Mouse (Mus musculus) ES-E14 (cell line): Measurements from ENCODE around the gene Isy1. TPM values are rescaled to one million over a fixed set of nuclear protein-coding genes. Genes with fewer than 3 reads are reported as not detected.

ENCODE experiments used
- DNase-seq: peaks from one replicate; pipeline ENCODE4 v3.0.0-alpha.2; 2013; ENCODE audit warnings: low read depth, low spot score
- H3K27ac ChIP-seq: 2 replicates; pipeline ENCODE4 v1.5.1; 2012; ENCODE audit warnings: low read depth, mild to moderate bottlenecking, low read length, moderate library complexity, mixed read lengths; ENCODE audit not compliant: poor library complexity, insufficient read depth, severe bottlenecking
- H3K36me3 ChIP-seq: 2 replicates; pipeline ENCODE4 v1.6.1; 2012; ENCODE audit warnings: mild to moderate bottlenecking, low read length, moderate library complexity, mixed read lengths; ENCODE audit not compliant: control insufficient read depth, poor library complexity, insufficient read depth, severe bottlenecking
- H3K4me1 ChIP-seq, 2 experiments: fragments of 150-350 bp in 1 of 2; sonication (generic) in 1 of 2; 2 replicates each; pipeline ENCODE4 v1.6.1; 2012; ENCODE audit warnings: low read length in 2 of 2, mild to moderate bottlenecking in 1 of 2, mixed read lengths in 1 of 2; ENCODE audit not compliant: control insufficient read depth in 2 of 2, insufficient read depth in 2 of 2, poor library complexity in 1 of 2
- H3K4me3 ChIP-seq, 2 experiments: fragments of 150-350 bp in 1 of 2; sonication (generic) in 1 of 2; 2 replicates each; pipeline ENCODE4 v1.5.1; 2012; ENCODE audit warnings: low read length in 2 of 2, low read depth in 1 of 2, mild to moderate bottlenecking in 1 of 2, mixed read lengths in 1 of 2; ENCODE audit not compliant: insufficient read depth in 1 of 2, poor library complexity in 1 of 2, severe bottlenecking in 1 of 2
- H3K9ac ChIP-seq: 2 replicates; pipeline ENCODE4 v1.6.1; 2012; ENCODE audit warnings: low read depth, mild to moderate bottlenecking, low read length, mixed read lengths; ENCODE audit not compliant: poor library complexity, insufficient read depth, severe bottlenecking
- H3K9me3 ChIP-seq: fragments of 150-350 bp; sonication (generic); 2 replicates; pipeline ENCODE4 v1.6.1; 2012; ENCODE audit warnings: low read depth, mild to moderate bottlenecking, low read length; ENCODE audit not compliant: control insufficient read depth, insufficient read depth
- CHD2 ChIP-seq: IDR thresholded peaks from 2 replicates; pipeline ENCODE4 v1.6.1; 2014; ENCODE audit warnings: mild to moderate bottlenecking, low read depth, low read length, inconsistent platforms
- HCFC1 ChIP-seq: IDR thresholded peaks from 2 replicates; pipeline ENCODE4 v1.6.1; 2012; ENCODE audit warnings: low read length, inconsistent platforms, borderline replicate concordance; ENCODE audit not compliant: insufficient read depth
- MAFK ChIP-seq: IDR thresholded peaks from 2 replicates; pipeline ENCODE4 v1.6.1; 2014; ENCODE audit warnings: mild to moderate bottlenecking, low read depth, low read length, inconsistent platforms; ENCODE audit not compliant: insufficient read depth
- ZC3H11A ChIP-seq: IDR thresholded peaks from 2 replicates; pipeline ENCODE4 v1.6.1; 2012; ENCODE audit warnings: low read depth, mild to moderate bottlenecking, inconsistent platforms, low read length, borderline replicate concordance
- ZNF384 ChIP-seq: IDR thresholded peaks from 2 replicates; pipeline ENCODE4 v1.6.1; 2012; ENCODE audit warnings: low read depth, low read length, inconsistent platforms
- in situ Hi-C, 2 experiments: fragments of 600-800 bp; cut with MboI; formaldehyde crosslinking; loops; one replicate each; pipeline ENCODE4 v1.15.1; 2025; ENCODE audit warnings: low sequenced_read_pairs in 2 of 2, inconsistent platforms in 1 of 2; ENCODE audit not compliant: unreplicated experiment in 2 of 2
- total RNA-seq: library from RNA; depleted of rRNA; stranded (reverse); fragments of 300-350 nt; gene quantifications from 2 replicates; pipeline ENCODE4 v1.2.3, GENCODE M21; 2012

Isy1 gene
- total RNA-seq, 1 experiment = 48.8 TPM

DNA sequence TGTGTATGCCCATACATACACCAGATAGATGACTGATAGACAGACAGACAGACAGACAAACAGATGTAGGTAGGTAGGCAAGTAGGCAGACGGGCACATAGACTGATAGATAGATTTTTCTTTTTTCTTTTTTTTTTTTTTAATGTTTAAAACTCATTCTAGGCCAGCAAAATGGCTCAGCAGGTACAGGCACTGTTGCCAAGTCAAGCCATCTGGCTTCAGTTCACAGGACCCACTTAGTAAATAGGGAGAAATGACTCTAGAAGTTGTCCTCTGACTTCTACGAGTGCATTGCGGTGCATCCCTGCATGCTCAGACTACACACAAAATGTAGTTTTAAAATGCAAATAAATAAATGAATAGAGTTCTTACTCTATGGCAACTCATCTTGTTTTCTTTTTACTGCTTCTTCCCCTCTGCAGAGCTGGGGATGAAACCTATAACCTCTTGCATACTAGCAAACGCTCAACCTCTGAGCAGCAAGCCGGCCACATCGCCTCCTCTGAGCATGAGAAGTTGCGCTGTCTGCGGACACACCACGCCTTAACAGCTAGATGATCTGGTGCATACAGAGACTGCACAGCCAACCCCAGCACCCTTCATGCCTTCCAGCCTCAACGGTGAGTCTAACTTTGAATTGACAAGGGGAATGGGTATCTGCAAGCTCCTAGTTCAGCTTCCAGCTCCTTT, 44.6 kb downstream of the Isy1 start:
- H3K4me3 ChIP-seq = no peak overlapping the region
- in situ Hi-C loops = no loop called here
- H3K9ac ChIP-seq = no peak overlapping the region
- H3K9me3 ChIP-seq = no peaks in the 10 kb centered on the region
- no peak for DNase-seq
- peaks cover 9 to 30% of the 10 kb centered on the region in 2 experiments for H3K4me1 ChIP-seq
- no peaks in the 10 kb centered on the region; the same call in 1 of the 2 replicates for H3K36me3 ChIP-seq
- TF ChIP-seq HCFC1 (no peak), MAFK (no peak), ZNF384 (no peak), ZC3H11A (no peak), CHD2 (no peak)
- H3K27ac ChIP-seq = no peak overlapping the region

DNA sequence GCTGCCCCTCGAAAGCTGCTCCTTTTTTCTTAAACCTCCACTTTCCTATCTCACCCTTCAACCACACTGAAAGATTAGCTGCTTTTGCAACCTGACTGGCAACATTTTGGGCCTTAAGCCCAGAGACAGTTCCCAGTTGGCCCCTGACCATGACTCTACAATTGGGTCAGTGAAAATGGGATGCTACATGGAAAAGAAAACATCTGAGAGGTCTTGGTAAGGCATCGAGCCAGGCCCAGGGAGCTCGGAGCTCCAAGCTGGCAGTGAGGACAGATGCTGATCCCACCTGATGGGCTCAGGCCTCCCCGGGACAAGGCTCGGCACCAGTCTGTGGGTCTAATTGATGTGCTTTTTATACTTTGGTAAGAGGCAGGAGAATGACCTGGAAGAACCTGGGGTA, 46.8 kb downstream of the Isy1 start:
- H3K4me1 ChIP-seq = peaks cover 9 to 26% of the 10 kb centered on the region in 2 experiments
- no peak overlapping the region for H3K9ac ChIP-seq
- in situ Hi-C loops = no loop called here
- H3K27ac ChIP-seq = no peak overlapping the region
- DNase-seq = no peak
- no peak overlapping the region for H3K4me3 ChIP-seq
- H3K36me3 ChIP-seq = no peaks in the 10 kb centered on the region; the same call in 1 of the 2 replicates
- no peaks in the 10 kb centered on the region for H3K9me3 ChIP-seq
- TF ChIP-seq ZNF384 (no peak), ZC3H11A (no peak), HCFC1 (no peak), CHD2 (no peak), MAFK (no peak)

DNA sequence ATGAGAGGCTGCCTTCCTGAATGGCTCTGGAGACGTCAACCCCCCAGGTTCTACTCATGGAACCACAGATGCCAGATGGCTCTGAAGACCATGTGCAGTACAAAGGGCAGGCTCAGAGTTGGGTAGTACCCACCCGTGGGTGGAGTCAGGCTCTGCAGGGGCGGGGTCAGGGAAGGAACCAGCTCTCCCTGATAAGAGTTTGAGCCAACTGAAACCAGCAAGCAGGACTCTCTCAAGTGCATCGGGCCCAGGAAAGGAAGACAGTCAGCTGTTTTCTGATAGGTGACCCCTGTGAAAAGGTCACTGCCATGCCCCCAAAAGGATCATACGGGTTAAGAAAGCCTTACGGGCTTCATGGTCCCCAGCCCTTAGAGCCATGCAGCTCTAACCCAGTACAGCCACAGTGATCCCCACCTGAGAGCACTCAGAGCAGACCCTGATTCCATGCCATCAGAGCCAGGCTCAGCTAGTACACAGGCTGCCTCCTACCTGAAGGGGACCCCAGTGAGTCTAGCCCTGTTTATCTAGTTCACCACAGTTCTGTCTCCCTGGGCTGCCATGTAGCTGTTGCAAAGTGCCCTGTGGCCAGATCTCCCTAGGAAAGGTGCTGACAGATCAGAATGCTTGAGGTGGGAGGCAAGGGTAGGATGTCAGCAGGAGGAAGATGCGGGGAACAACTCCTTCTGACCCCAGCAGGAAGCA, 47.7 kb downstream of the Isy1 start:
- in situ Hi-C loops = no loop called here
- DNase-seq = no peak
- no peaks in the 10 kb centered on the region for H3K9me3 ChIP-seq
- H3K36me3 ChIP-seq = no peaks in the 10 kb centered on the region; the same call in 1 of the 2 replicates
- no peak overlapping the region for H3K27ac ChIP-seq
- TF ChIP-seq HCFC1 (no peak), MAFK (no peak), CHD2 (no peak), ZC3H11A (no peak), ZNF384 (no peak)
- H3K9ac ChIP-seq = no peak overlapping the region
- H3K4me3 ChIP-seq = no peak overlapping the region
- peaks cover 4 to 18% of the 10 kb centered on the region in 2 experiments for H3K4me1 ChIP-seq

GRCm38 (mm10) chr6:87789791-87790190, 48.8 kb downstream of the Isy1 start:
- DNase-seq = no peak
- Histone ChIP-seq H3K4me1 (peaks cover under 1 to 13% of the 10 kb centered on the region in 2 experiments), H3K9ac (no peak overlapping the region), H3K36me3 (no peaks in the 10 kb centered on the region; the same call in 1 of the 2 replicates), H3K9me3 (no peaks in the 10 kb centered on the region), H3K27ac (no peak overlapping the region), H3K4me3 (no peak overlapping the region)
- TF ChIP-seq ZNF384 (no peak), HCFC1 (no peak), CHD2 (no peak), ZC3H11A (no peak), MAFK (no peak)
- in situ Hi-C loops = no loop called here
